Mouse (Mus musculus) effector memory CD4-positive, alpha-beta T cell, adult 5 months (primary cell): ENCODE results near the gene Gm14569. TPM values are rescaled to one million over a fixed set of nuclear protein-coding genes. Genes with fewer than 3 reads are reported as not detected.

Experiments
- polyA plus RNA-seq: library from polyadenylated mRNA; unstranded; fragments of 100-300 nt; shearing (Covaris generic); gene quantifications from one replicate; pipeline ENCODE4 v1.2.1, GENCODE M21; 2017

Gm14569 gene
- polyA plus RNA-seq: not detected

GRCm38 (mm10) chrX:36491730-36492129 lies at the start of gene Gm14569:
Gm14569 (minus strand) TSS chrX:36491830.

GRCm38 (mm10) chrX:36400980-36401379 lies 90.7 kb downstream of the Gm14569 start, which contains the start of gene Gm6268:
Gm6268 (plus strand) TSS chrX:36401280.

Other genes with a start within 250 kb of the Gm14569 start
- 1.1 TPM for gene Lonrf3, start 163.5 kb downstream of the Gm14569 start, polyA plus RNA-seq
- not detected for gene Gm6268, start 90.5 kb downstream of the Gm14569 start, polyA plus RNA-seq
- gene Pgrmc1, start 106.4 kb upstream of the Gm14569 start, polyA plus RNA-seq: 62.0 TPM
- 0.67 TPM for gene Akap17b, start 153.6 kb upstream of the Gm14569 start, polyA plus RNA-seq